Mouse (Mus musculus) right cerebral cortex, adult 18-20 months (tissue): Measurements from ENCODE around the gene Dusp5.

Experiments
- DNase-seq: peaks from one replicate; pipeline ENCODE4 v3.0.0; 2022; ENCODE audit warnings: mixed read lengths

Dusp5 gene

GRCm38 (mm10) chr19:53519549-53519948 is 9.4 kb upstream of the Dusp5 start:
- DNase-seq: no peak

GRCm38 (mm10) chr19:53519981-53520380 is 8.9 kb upstream of the Dusp5 start:
- no peak for DNase-seq

DNA sequence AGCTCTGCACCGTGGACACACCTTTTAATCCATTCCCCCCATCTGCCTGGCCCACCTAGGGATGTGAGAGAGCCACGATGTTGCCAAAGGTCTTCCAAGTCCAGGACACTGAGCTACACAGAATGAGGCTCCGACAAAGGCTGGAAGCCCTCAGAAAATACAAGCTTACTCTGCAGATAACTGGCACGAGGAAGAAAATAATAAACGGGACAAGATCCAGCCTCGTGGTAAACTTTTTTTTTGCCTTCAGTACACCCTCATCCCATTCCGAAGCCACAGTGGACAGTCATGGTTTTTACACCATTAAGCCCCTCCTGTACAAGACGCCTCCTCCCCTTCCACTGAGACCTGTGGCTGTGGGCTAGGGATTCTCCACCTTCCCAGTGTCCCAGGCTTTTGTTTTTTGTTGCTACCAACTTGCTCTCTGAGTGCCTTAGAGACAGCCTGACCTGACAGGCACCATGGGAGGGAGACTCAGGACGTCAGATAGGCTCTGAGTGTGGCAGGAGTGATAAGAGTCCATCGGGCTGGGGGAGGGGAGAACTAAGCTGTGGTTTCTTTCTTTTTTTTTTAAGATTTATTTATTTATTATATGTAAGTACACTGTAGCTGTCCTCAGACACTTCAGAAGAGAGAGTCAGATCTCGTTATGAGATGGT is 7.6 kb upstream of the Dusp5 start:
- DNase-seq: no peak

GRCm38 (mm10) chr19:53527480-53527879 is 1.4 kb upstream of the Dusp5 start:
- no peak for DNase-seq

DNA sequence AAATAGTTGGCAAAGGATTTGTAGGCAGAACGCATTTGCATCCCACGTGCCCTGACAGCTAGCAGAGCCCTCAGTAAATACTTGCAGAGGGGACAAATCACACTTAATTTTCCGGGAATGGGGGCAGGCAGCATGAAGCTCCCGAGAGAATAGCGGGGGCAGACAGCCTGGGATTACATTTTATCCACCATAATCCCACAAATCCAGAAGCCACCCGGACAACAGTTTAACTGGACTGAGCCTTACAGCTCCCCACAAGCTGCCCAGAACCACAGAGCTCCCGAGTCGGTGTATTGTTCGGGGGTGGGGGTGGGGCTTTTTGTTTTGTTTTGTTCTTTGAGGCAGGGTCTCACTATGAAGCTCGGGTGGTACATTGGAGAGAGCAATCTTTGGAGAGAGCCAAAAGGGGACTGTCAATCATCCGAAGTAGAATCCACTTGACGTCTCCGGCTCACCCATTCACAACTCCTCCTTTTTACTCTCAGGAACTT is 733 bp upstream of the Dusp5 start:
- no peak for DNase-seq

DNA sequence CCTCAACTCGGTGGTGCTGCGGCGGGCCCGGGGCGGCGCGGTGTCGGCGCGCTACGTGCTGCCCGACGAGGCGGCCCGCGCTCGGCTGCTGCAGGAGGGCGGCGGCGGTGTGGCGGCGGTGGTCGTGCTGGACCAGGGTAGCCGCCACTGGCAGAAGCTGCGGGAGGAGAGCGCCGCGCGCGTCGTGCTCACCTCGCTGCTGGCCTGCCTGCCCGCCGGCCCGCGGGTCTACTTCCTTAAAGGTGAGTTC is 471 bp downstream of the Dusp5 start:
- no peak for DNase-seq

DNA sequence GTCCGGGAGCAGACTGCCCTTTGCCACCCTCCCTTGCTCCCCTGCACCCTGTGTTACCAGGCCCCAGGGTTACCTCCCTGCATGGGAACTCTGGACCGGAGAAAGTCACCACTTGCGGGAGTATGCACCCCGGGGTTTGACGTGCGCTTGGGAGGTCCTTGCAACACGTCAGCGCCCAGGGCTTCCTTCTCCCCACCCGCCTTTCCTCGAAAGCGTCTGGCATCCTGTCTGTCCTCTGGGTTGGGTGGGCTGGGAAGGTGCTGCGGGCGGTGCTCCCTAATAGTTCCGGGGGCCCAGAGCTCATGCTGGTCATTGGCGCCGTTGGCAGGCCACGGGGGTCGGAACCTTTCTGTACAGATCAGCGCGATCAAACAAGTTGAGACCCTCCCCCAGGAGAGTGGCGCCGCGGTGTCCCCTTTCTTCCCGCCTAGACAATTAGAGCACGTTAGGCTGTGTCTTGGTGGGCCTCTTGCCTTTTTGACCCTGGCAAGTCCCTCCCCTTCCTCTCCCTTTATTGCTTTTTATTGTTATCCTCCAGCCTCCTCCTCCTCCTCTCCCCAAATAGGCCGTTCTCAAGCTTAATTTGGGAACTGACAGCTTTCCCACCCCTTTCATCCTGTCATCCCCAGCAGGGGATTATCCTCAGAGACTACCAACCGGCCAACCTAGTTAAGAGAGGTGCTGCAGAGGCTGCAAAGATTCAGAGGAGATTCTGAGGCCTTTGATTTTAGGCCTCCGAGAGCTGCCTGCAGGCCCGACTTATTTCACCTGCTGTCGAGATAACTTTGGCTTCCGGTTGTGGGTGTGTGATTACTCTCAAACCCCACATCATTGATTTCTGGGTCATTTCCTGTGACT is 1.0 kb downstream of the Dusp5 start:
- DNase-seq: peak; percentile 39

- DNase-seq: no peak
These were observed 2.5 kb downstream of the Dusp5 start for GRCm38 (mm10) chr19:53531416-53531815.

DNA sequence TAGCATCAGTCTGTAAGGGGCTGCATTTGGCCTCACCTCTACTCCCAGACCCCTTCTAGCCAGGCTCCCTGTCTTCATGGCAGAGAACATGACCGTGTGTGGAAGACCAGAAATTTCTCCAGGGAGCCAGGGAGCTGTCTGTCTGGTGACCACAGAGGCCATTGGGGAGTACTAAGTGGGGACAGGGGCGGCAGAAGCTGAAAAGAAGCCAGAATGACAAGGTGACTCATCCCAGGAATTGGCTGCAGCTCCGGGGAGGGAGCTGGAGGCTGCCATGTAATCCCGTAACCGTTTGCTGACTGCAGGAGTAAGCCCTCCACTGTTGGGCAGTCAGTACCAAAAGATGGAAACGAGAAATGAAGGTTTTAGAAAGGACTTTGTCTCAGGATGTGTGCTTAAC is 3.1 kb downstream of the Dusp5 start:
- peak; percentile 45 for DNase-seq

- no peak for DNase-seq
These were observed 3.8 kb downstream of the Dusp5 start for GRCm38 (mm10) chr19:53532676-53533075.

- DNase-seq: no peak
These were observed 4.3 kb downstream of the Dusp5 start for GRCm38 (mm10) chr19:53533236-53533635.

GRCm38 (mm10) chr19:53533810-53534601 is 5.1 kb downstream of the Dusp5 start:
- no peak for DNase-seq

DNA sequence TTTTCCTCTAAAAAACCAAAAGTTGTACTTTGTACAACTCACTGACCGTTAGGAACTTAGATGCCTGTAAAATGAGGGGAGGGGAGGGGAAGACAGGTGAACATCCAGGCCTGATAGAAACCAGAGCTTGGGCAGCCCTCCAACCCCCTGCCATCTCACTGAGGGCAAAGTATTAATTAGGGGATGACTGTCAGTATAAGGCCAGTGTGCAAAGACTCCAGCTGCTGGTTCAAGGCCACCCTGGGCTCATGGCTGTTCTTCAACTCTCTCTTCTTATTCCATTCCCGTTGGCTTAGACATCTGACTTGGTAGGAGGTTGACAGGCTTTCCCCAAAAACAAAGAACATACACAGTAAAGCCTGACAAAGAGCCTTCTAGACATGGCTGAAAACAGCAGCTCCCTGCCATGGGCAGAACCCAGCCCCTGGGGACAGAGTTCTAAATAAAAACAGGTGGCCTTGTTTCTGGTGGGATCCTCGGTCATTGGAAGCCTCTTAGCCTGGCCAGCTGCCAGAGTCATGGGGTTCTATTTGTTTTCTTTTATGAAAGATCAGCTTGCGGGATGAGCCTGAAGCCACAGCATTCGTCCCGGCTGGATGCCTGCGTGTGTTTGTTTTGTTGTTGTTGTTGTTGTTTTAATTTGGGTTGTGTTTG is 6.0 kb downstream of the Dusp5 start:
- no peak for DNase-seq

DNA sequence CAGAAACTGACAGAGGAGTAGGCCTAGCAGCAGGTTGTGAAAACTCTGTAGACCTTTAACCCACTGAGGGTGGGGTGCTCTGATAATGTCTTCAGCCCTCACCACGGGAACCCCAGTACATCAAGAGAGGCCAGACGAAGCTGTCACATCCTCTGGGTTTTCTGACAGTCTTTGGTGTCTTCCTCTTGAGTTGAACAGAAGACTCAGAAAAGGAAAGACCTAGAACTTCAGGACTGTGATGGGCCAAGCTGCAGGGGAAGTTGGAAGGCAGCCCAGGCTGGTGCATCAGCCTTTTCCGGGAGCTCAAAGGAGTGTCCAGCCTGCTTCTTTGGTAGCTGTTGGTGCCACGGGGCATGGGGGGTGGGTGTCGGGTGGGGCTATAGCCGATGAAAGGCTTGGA is 6.5 kb downstream of the Dusp5 start:
- DNase-seq: no peak

DNA sequence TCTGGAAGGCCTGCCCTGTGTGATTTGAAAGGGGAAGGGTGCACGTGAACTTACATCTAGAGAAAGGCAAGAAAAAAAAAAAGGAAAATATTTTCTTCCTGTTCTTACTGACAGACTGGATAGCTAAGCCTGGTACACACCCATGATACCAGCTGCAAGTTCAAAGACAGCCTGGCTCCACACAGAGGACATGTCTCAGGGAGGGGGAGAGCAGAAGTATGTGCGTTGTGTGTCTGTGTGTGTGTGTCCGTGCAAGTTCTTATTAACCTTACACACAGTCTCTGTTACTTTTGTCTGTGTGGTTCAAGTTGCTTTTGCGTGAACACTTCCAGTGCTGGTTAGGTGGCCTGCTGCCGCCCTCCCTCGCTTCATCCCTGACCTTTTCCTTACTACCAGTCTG is 7.3 kb downstream of the Dusp5 start:
- no peak for DNase-seq

GRCm38 (mm10) chr19:53536731-53537666 is 8.1 kb downstream of the Dusp5 start:
- no peak for DNase-seq

DNA sequence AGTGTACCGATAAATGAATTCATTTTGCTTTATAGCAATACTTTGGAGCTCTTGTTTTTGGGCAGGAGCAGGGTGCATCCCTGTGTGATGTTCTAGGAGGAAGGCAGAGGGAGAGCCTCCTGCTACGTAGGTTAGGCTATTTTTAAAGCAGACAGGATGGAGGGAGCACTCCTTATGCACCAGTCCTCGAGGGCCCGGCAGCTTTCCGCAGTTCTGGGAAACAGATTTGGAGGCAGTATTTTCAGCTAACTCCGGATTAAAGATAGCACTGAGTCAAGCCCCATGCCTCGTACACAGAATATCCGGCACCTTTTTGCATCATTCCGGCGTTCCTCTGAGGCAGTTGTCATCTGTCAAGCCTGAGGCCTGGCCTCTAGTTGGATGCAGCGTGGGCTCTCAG is 9.1 kb downstream of the Dusp5 start:
- DNase-seq: peak; percentile 58

DNA sequence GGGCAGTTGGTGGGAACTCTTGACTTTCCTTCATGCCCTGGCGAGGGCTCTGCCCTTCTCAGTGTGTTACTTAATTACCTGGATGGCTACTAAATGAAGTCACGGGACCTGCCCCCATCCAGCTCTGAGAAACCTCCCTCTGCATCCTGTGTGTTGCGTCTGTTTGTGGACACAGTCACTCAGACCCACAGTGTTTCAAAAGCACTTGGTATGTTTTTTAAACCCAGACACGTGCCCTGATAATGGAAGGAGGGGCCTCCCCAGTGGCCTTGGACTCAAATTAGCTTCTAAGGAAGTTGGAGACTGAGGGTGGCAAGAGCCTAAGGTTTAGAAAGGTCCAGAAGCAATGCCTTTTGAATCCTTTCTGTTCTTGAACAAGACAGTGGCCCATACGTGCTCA is 9.9 kb downstream of the Dusp5 start:
- no peak for DNase-seq

DNA sequence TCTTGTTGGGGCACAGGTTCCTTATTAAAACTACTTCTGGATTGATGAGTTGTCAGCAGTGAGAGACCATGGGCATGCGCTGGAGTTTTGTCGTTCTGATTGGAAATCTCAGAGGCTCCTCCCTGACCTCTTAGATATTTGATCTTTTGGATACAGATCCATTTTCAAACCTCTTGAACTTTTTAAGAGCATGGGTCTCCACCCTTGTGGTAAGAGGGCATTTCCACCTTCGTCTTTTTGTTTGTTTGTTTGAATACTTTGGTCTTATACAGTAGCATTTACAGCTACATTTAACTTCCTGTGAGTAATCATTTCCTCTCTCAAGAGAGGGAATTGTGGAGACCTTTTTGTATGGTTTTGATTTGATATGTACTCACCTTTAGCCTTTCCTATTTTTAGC is 10.4 kb downstream of the Dusp5 start:
- DNase-seq: no peak

GRCm38 (mm10) chr19:53543602-53544001 is 14.7 kb downstream of the Dusp5 start:
- no peak for DNase-seq

DNA sequence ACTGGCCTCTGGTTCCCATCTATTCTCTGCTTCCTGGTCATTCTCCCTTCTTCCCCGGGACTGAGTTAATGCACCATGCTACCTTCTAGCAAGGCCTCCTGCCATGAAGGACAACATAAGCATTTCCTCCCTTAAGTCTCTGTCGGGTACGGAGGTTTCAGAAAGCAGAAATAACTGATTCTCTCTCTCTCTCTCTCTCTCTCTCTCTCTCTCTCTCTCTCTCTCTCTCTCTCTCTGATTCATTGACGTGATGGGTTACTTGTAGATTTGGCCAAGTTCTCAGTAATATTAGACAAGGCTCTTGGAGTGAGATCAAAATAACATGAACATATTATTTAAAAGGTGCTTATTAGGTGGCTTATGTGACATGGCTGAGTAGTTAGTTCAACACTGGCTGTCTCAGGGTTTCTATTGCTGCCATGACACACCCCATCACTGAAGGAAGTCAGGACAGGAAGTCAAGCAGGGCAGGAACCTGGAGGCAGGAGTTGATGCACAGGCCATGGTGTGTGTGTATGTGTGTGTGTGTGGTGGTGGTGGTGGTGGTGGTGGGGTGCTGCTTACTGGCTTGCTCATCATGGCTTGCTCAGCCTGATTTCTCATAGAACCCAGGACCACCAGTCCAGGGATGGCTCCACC is 16.1 kb downstream of the Dusp5 start:
- no peak for DNase-seq

DNA sequence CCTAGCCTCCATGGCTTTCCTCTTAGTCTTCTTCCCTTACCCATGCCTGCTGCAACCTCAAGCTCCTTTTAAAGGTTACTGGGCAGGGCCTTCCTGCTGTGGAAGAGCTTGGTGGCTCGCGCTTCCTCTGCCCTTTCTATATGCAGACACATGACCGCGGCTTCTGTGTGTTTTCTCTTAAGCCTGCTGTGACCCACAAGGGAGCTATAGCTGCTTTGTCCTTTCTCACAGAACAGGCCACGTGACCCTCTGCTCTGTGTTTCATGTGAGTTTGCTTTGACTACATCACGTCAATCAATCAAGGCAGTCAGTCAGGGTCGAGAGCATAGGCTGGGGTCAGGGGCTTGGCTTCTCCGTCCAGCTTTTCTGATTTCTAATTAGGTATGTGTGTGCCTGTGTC is 18.7 kb downstream of the Dusp5 start:
- no peak for DNase-seq
